ENCODE assay signal across 7 mouse cellular contexts in the genomic region with DNA sequence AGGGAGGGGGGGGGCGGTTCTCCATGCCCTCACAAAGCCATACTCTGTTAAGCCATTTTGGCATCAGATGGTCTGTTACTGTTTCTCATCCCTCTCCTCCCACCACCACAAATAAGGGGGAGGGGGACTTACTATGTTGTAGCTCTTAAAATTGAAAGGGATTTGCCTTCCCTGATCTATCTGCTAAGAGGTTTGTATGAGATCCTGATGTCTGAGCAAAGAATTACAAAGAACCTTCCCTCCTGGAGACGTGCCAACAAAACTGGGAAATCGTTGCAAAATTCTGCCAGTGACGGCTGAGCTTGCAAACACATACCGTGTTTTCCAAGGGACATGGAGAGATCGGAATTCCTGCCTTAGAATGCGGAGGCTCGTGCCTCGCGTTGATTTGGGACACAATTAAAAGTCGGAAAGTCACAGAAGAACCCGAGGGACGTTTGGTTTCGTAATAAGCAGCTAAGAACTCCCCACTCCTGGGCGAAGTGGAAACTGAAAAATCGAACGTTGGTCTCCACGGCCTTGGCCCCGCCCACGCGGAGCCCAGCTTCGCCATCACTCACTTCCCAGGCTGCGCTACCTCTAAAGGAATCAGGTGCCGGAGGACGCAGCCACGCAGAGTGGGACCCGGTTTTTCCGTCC. TPM values are rescaled to one million over a fixed set of nuclear protein-coding genes. Genes with fewer than 3 reads are reported as not detected.
DNase-seq lines count a peak whose midpoint lies in the region; ATAC-seq and TF ChIP-seq lines count a peak whose summit lies in the region.

No protein-coding gene starts in this region.

- DNase-seq in adrenal gland, postnatal 10 days = peak; percentile 91
- peak; percentile 78 for DNase-seq in liver
- peak; percentile 73 for DNase-seq in midbrain, postnatal 0 days (ENCODE audit: low spot score)
- peak; percentile 62 to 73 for DNase-seq in spleen, postnatal 36 days (ENCODE audit: low spot score in 2 of 2)

- ATAC-seq in erythroblast, adult 5-6 weeks (replicated peaks; ENCODE audit: low FRiP score, poor library complexity, severe bottlenecking) = peak; percentile 76
- no peak for ATAC-seq in heart, embryonic 11.5 days (replicated peaks; ENCODE audit: insufficient number of reproducible peaks, low FRiP score, low TSS enrichment)
- ATAC-seq in kidney, embryonic 14.5 days (ENCODE audit: low FRiP score, low TSS enrichment) = no peak
- ATAC-seq in midbrain, postnatal 0 days (ENCODE audit: low FRiP score) = no peak

- H3K36me3 ChIP-seq in heart, embryonic 11.5 days (ENCODE audit: control insufficient read depth, insufficient read depth, low read length) = no peaks in the 10 kb centered on the region
- H3K36me3 ChIP-seq in kidney, embryonic 14.5 days (ENCODE audit: control insufficient read depth, insufficient read depth, low read length) = no peaks in the 10 kb centered on the region
- no peaks in the 10 kb centered on the region for H3K36me3 ChIP-seq in midbrain, postnatal 0 days (ENCODE audit: insufficient read depth, low read length)

- H3K4me1 ChIP-seq in heart, embryonic 11.5 days (ENCODE audit: control insufficient read depth, insufficient read depth, low read length) = peaks cover 28% of the 10 kb centered on the region
- H3K4me1 ChIP-seq in kidney, embryonic 14.5 days (ENCODE audit: control insufficient read depth, insufficient read depth, low read length) = peaks cover 14% of the 10 kb centered on the region
- no peaks in the 10 kb centered on the region for H3K4me1 ChIP-seq in midbrain, postnatal 0 days (ENCODE audit: insufficient read depth, low read length)

- H3K4me3 ChIP-seq in heart, embryonic 11.5 days (ENCODE audit: low read depth, low read length) = peak overlapping the region; percentile 57
- peak overlapping the region; percentile 95 for H3K4me3 ChIP-seq in kidney, embryonic 14.5 days (ENCODE audit: low read length)
- H3K4me3 ChIP-seq in midbrain, postnatal 0 days (ENCODE audit: low read depth, low read length) = peak overlapping the region; percentile 31

- peak overlapping the region; percentile 86 for H3K9ac ChIP-seq in heart, embryonic 11.5 days (ENCODE audit: low read depth, low read length)
- peak overlapping the region; percentile 65 for H3K9ac ChIP-seq in kidney, embryonic 14.5 days (ENCODE audit: low read depth, low read length)
- H3K9ac ChIP-seq in midbrain, postnatal 0 days (replicated peaks; ENCODE audit: low read length, poor library complexity, severe bottlenecking) = 0 out of 2 replicates have a peak overlapping the region, but pooled peaks have one; percentile 25

- TF ChIP-seq CTCF in midbrain, postnatal 0 days (IDR thresholded peaks at IDR 0.05) = no peak

- H3K27me3 ChIP-seq in heart, embryonic 11.5 days (ENCODE audit: control insufficient read depth, insufficient read depth, low read length) = no peaks in the 10 kb centered on the region
- no peaks in the 10 kb centered on the region for H3K27me3 ChIP-seq in kidney, embryonic 14.5 days (ENCODE audit: control insufficient read depth, insufficient read depth, low read length)
- no peaks in the 10 kb centered on the region for H3K27me3 ChIP-seq in midbrain, postnatal 0 days (ENCODE audit: insufficient read depth, low read length)

- peak overlapping the region; percentile 90 for H3K4me2 ChIP-seq in heart, embryonic 11.5 days
- H3K4me2 ChIP-seq in kidney, embryonic 14.5 days (replicated peaks; ENCODE audit: low read depth, low read length) = peak overlapping the region; percentile 54
- peak overlapping the region; percentile 52 for H3K4me2 ChIP-seq in midbrain, postnatal 0 days (ENCODE audit: low read depth, low read length, poor library complexity, severe bottlenecking)

- H3K27ac ChIP-seq in heart, embryonic 11.5 days (ENCODE audit: low read depth, low read length) = peak overlapping the region; percentile 91
- H3K27ac ChIP-seq in kidney, embryonic 14.5 days (ENCODE audit: low read depth, low read length) = peak overlapping the region; percentile 86
- H3K27ac ChIP-seq in midbrain, postnatal 0 days (ENCODE audit: low read depth, low read length) = 0 out of 2 replicates have a peak overlapping the region, but pooled peaks have one; percentile 26

- H3K9me3 ChIP-seq in heart, embryonic 11.5 days (replicated peaks; ENCODE audit: control insufficient read depth, low read length) = no peaks in the 10 kb centered on the region
- no peaks in the 10 kb centered on the region for H3K9me3 ChIP-seq in kidney, embryonic 14.5 days (ENCODE audit: control insufficient read depth, low read length)
- no peaks in the 10 kb centered on the region for H3K9me3 ChIP-seq in midbrain, postnatal 0 days (ENCODE audit: low read length)

- under 1% methylated on average over 28 of the region's 28 CpGs for WGBS in heart, embryonic 11.5 days (ENCODE audit: insufficient replicate concordance)
- WGBS in kidney, embryonic 14.5 days = under 1% methylated on average over 28 of the region's 28 CpGs
- 1% methylated on average over 28 of the region's 28 CpGs for WGBS in midbrain, postnatal 0 days

RNA-seq across cellular contexts. Expression of gene Zfp217, which starts 14.7 kb away (rescaled TPM):
- total RNA-seq in adrenal gland, postnatal 10 days (2021) = 10 to 100 TPM; 22.0 to 31.0 TPM
- total RNA-seq in erythroblast, adult 5-6 weeks (2015; ENCODE audit: low replicate concordance) = 75.7 and 92.6 TPM in 2 replicates
- 169 and 180 TPM in 2 replicates for total RNA-seq in erythroblast, adult 5-6 weeks (2017; ENCODE audit: low replicate concordance)
- polyA plus RNA-seq in heart, embryonic 11.5 days (2014; fragmentation: Nextera tagmentation; extraction: Ambion mirVana) = 2.9 and 3.7 TPM in 2 replicates
- polyA plus RNA-seq in kidney, embryonic 14.5 days (2014; fragmentation: Nextera tagmentation; extraction: Ambion mirVana) = 5.6 and 6.0 TPM in 2 replicates
- 3.7 and 3.8 TPM in 2 replicates for total RNA-seq in midbrain, postnatal 0 days (2014; rRNA removed)
- 0.44 and 0.49 TPM in 2 replicates for polyA plus RNA-seq in midbrain, postnatal 0 days (2015; fragmentation: Nextera tagmentation; extraction: Ambion mirVana)

Comparison
In these comparisons a context has a peak if more than half of its experiments do, and no peak if none do; other contexts are left out.
1. H3K27ac ChIP-seq: peak in every context shown above with its lines; median percentile 91 in heart, embryonic 11.5 days; 86 in kidney, embryonic 14.5 days; 26 in midbrain, postnatal 0 days.
2. H3K4me3 ChIP-seq: peak in every context shown above with its lines; median percentile 95 in kidney, embryonic 14.5 days; 57 in heart, embryonic 11.5 days; 31 in midbrain, postnatal 0 days.
3. H3K9ac ChIP-seq: peak in every context shown above with its lines; median percentile 86 in heart, embryonic 11.5 days; 65 in kidney, embryonic 14.5 days; 25 in midbrain, postnatal 0 days.